Mouse (Mus musculus): ENCODE results near the gene Katnbl1.
A peak's percentile ranks its signal among the peaks of the same experiment; 100 is the strongest.

Katnbl1 gene

GRCm38 (mm10) chr2:112378973-112379898 is at the start of gene Katnbl1:
Gene Katnbl1 (plus strand): TSS chr2:112379211.
- DNase-seq: peak; percentile 92

- DNase-seq: no peak
Observed at GRCm38 (mm10) chr2:112332051-112332898, 46.7 kb upstream of the Katnbl1 start.

- no peak for DNase-seq
Observed at GRCm38 (mm10) chr2:112337211-112337610, 41.8 kb upstream of the Katnbl1 start.

GRCm38 (mm10) chr2:112339736-112340135 is 39.3 kb upstream of the Katnbl1 start:
- no peak for DNase-seq

- DNase-seq: no peak
Observed at GRCm38 (mm10) chr2:112341117-112341516, 37.9 kb upstream of the Katnbl1 start.

GRCm38 (mm10) chr2:112348246-112348645 is 30.8 kb upstream of the Katnbl1 start:
- no peak for DNase-seq

- DNase-seq: no peak
Observed at GRCm38 (mm10) chr2:112353685-112354455, 25.1 kb upstream of the Katnbl1 start.

- no peak for DNase-seq
Observed at GRCm38 (mm10) chr2:112359611-112360010, 19.4 kb upstream of the Katnbl1 start.

- DNase-seq: no peak
Observed at GRCm38 (mm10) chr2:112360012-112360780, 18.8 kb upstream of the Katnbl1 start.

GRCm38 (mm10) chr2:112360781-112361169 is 18.2 kb upstream of the Katnbl1 start:
- no peak for DNase-seq

GRCm38 (mm10) chr2:112367222-112367621 is 11.8 kb upstream of the Katnbl1 start:
- DNase-seq: no peak

GRCm38 (mm10) chr2:112367726-112368673 is 11.0 kb upstream of the Katnbl1 start, which contains the start of gene Emc4:
Gene Emc4 (minus strand): TSS chr2:112368027.
- peak; percentile 94 for DNase-seq

- DNase-seq: no peak
Observed at GRCm38 (mm10) chr2:112369941-112370340, 9.1 kb upstream of the Katnbl1 start.

GRCm38 (mm10) chr2:112373141-112373540 is 5.9 kb upstream of the Katnbl1 start:
- no peak for DNase-seq

GRCm38 (mm10) chr2:112374610-112375009 is 4.4 kb upstream of the Katnbl1 start:
- no peak for DNase-seq

- no peak for DNase-seq
Observed at GRCm38 (mm10) chr2:112380131-112380530, 1.1 kb downstream of the Katnbl1 start.

- no peak for DNase-seq
Observed at GRCm38 (mm10) chr2:112381219-112381618, 2.2 kb downstream of the Katnbl1 start.

- DNase-seq: no peak
Observed at GRCm38 (mm10) chr2:112390843-112391242, 11.8 kb downstream of the Katnbl1 start.

- no peak for DNase-seq
Observed at GRCm38 (mm10) chr2:112391346-112392000, 12.5 kb downstream of the Katnbl1 start.

GRCm38 (mm10) chr2:112392689-112393088 is 13.7 kb downstream of the Katnbl1 start:
- no peak for DNase-seq
